Mouse (Mus musculus): ENCODE data around the gene Mlycd.

Gene Mlycd

GRCm38 (mm10) chr8:119404648-119405047, 10.0 kb downstream of the Mlycd start:
- DNase-seq, result no peak

GRCm38 (mm10) chr8:119408311-119408710, 13.6 kb downstream of the Mlycd start:
- peak; percentile 55 to 67 for DNase-seq

- DNase-seq, result no peak
Observed at GRCm38 (mm10) chr8:119412037-119412734, 17.5 kb downstream of the Mlycd start.

GRCm38 (mm10) chr8:119412735-119413498, 18.2 kb downstream of the Mlycd start:
- peak; percentile 68 to 69 for DNase-seq

- no peak for DNase-seq
Observed at GRCm38 (mm10) chr8:119413605-119414004, 18.9 kb downstream of the Mlycd start.

GRCm38 (mm10) chr8:119420318-119420717, 25.6 kb downstream of the Mlycd start:
- no peak for DNase-seq

GRCm38 (mm10) chr8:119421603-119422122, 27.0 kb downstream of the Mlycd start:
- DNase-seq, result no peak

- peak; percentile 44 to 53 for DNase-seq
Observed at GRCm38 (mm10) chr8:119422123-119422711, 27.5 kb downstream of the Mlycd start.

- peak; percentile 72 to 75 for DNase-seq
Observed at GRCm38 (mm10) chr8:119423631-119424141, 29.0 kb downstream of the Mlycd start.

- no peak for DNase-seq
Observed at GRCm38 (mm10) chr8:119424199-119424733, 29.6 kb downstream of the Mlycd start.

- DNase-seq, result peak; percentile 43 to 47
Observed at GRCm38 (mm10) chr8:119424740-119425139, 30.1 kb downstream of the Mlycd start.

- DNase-seq, result peak; percentile 67 to 78
Observed at GRCm38 (mm10) chr8:119425533-119425932, 30.9 kb downstream of the Mlycd start.

- peak; percentile 60 to 77 for DNase-seq
Observed at GRCm38 (mm10) chr8:119426069-119426735, 31.5 kb downstream of the Mlycd start.

GRCm38 (mm10) chr8:119427634-119428349, 33.1 kb downstream of the Mlycd start:
- DNase-seq, result no peak

- DNase-seq, result peak; percentile 60 to 64
Observed at GRCm38 (mm10) chr8:119428350-119428740, 33.7 kb downstream of the Mlycd start.

GRCm38 (mm10) chr8:119428766-119429327, 34.2 kb downstream of the Mlycd start:
- no peak for DNase-seq

GRCm38 (mm10) chr8:119429552-119429951, 34.9 kb downstream of the Mlycd start:
- peak in 1 of 2 experiments; percentile 56 for DNase-seq

GRCm38 (mm10) chr8:119430250-119430649, 35.6 kb downstream of the Mlycd start:
- no peak for DNase-seq

- DNase-seq, result no peak
Observed at GRCm38 (mm10) chr8:119430690-119431089, 36.0 kb downstream of the Mlycd start.

GRCm38 (mm10) chr8:119432372-119432771, 37.7 kb downstream of the Mlycd start:
- DNase-seq, result peak in 1 of 2 experiments; percentile 53

GRCm38 (mm10) chr8:119433582-119434174, 39.0 kb downstream of the Mlycd start, which contains the start of gene Osgin1:
Osgin1 (plus strand) TSS chr8:119434124.
- no peak for DNase-seq
